Mouse (Mus musculus): ENCODE measurements around the gene Ccdc172.

- TF ChIP-seq POLR2A (IDR thresholded peaks at IDR 0.05; ENCODE audit: control insufficient read depth, extremely low read depth, insufficient read depth, low read length, poor library complexity) (no peak), CTCF (IDR thresholded peaks at IDR 0.05; ENCODE audit: borderline replicate concordance, control insufficient read depth, extremely low read depth, insufficient read depth, low read length, poor library complexity) (no peak)
Observed at GRCm38 (mm10) chr19:58474251-58474650, 37.5 kb upstream of the Ccdc172 start.

Data from thymus, adult 2 months (tissue).